Mouse (Mus musculus) megakaryocyte-erythroid progenitor cell, adult 5-6 weeks (primary cell): ENCODE measurements around the gene Prss22. TPM values are rescaled to one million over a fixed set of nuclear protein-coding genes. Genes with fewer than 3 reads are reported as not detected.
"Not testable (repeated sequence)": the region's sequence is repeated elsewhere in the genome, so short reads cannot be mapped to it uniquely, and the experiment has no call there.

Source experiments
- ATAC-seq: replicated peaks from 2 replicates; pipeline ENCODE4 v1.8.0; 2016; ENCODE audit warnings: mild to moderate bottlenecking, inconsistent platforms; ENCODE audit not compliant: severe bottlenecking, poor library complexity, low FRiP score, low TSS enrichment
- total RNA-seq, 2 experiments: library from RNA; stranded (forward) in 1 of 2; stranded (reverse) in 1 of 2; fragments of 200-1000, 215-1000 nt in 1 of 2; fragments of >200 nt in 1 of 2; fragmentation: Nextera tagmentation in 1 of 2; gene quantifications; 2 replicates each; pipeline ENCODE4 v1.2.3; 2014 to 2017

The Prss22 gene
- total RNA-seq, 2 experiments from 2014 or later, result not detected

- ATAC-seq, result peak; percentile 90
Observed at GRCm38 (mm10) chr17:23960084-23960738, 37.7 kb downstream of the Prss22 start.

- no peak for ATAC-seq
Observed at GRCm38 (mm10) chr17:23955174-23955573, 42.7 kb downstream of the Prss22 start, which contains the start of gene Sbpl. TSS of gene Sbpl (minus strand) at chr17:23955274.

- ATAC-seq, result not testable (repeated sequence)
Observed at GRCm38 (mm10) chr17:23950828-23951227, 47.1 kb downstream of the Prss22 start.

GRCm38 (mm10) chr17:23949068-23949467, 48.8 kb downstream of the Prss22 start:
- ATAC-seq, result no peak

GRCm38 (mm10) chr17:23947486-23947885, 50.4 kb downstream of the Prss22 start:
- ATAC-seq, result not testable (repeated sequence)

Other genes with a start within 250 kb of the Prss22 start
- gene Flywch1, start 226.5 kb downstream of the Prss22 start, total RNA-seq (2014; fragmentation: Nextera tagmentation), result 7.6 and 11.7 TPM in 2 replicates
- gene Flywch1, start 226.5 kb downstream of the Prss22 start, total RNA-seq (2017), result 12.5 and 15.4 TPM in 2 replicates
- gene Flywch2, start 212.0 kb downstream of the Prss22 start, total RNA-seq (2014; fragmentation: Nextera tagmentation), result 3.1 and 5.6 TPM in 2 replicates
- not detected in 2 replicates for gene Flywch2, start 212.0 kb downstream of the Prss22 start, total RNA-seq (2017)
- 699 and 735 TPM in 2 replicates for gene Srrm2, start 207.6 kb downstream of the Prss22 start, total RNA-seq (2014; fragmentation: Nextera tagmentation)
- gene Srrm2, start 207.6 kb downstream of the Prss22 start, total RNA-seq (2017), result 134 and 162 TPM in 2 replicates
- gene Elob, start 169.0 kb downstream of the Prss22 start, total RNA-seq (2014; fragmentation: Nextera tagmentation), result 466 and 512 TPM in 2 replicates
- gene Elob, start 169.0 kb downstream of the Prss22 start, total RNA-seq (2017), result 101 and 114 TPM in 2 replicates
- not detected in 2 replicates for gene Prss33, start 162.0 kb downstream of the Prss22 start, total RNA-seq (2014; fragmentation: Nextera tagmentation)
- gene Prss33, start 162.0 kb downstream of the Prss22 start, total RNA-seq (2017), result not detected in 2 replicates
- gene Prss32, start 154.2 kb downstream of the Prss22 start, total RNA-seq (2014; fragmentation: Nextera tagmentation), result not detected in 2 replicates
- not detected in 2 replicates for gene Prss32, start 154.2 kb downstream of the Prss22 start, total RNA-seq (2017)
- not detected in 2 replicates for gene Prss41, start 153.9 kb downstream of the Prss22 start, total RNA-seq (2014; fragmentation: Nextera tagmentation)
- gene Prss41, start 153.9 kb downstream of the Prss22 start, total RNA-seq (2017), result 0.88 TPM in 1 of 2 replicates, not detected in the other
- not detected in 2 replicates for gene Prss21, start 130.0 kb downstream of the Prss22 start, total RNA-seq (2014; fragmentation: Nextera tagmentation)
- gene Prss21, start 130.0 kb downstream of the Prss22 start, total RNA-seq (2017), result not detected in 2 replicates
- not detected in 2 replicates for gene Dcpp1, start 117.2 kb downstream of the Prss22 start, total RNA-seq (2014; fragmentation: Nextera tagmentation)
- not detected in 2 replicates for gene Dcpp1, start 117.2 kb downstream of the Prss22 start, total RNA-seq (2017)
- gene Dcpp2, start 117.2 kb downstream of the Prss22 start, total RNA-seq (2014; fragmentation: Nextera tagmentation), result not detected in 2 replicates
- gene Dcpp2, start 117.2 kb downstream of the Prss22 start, total RNA-seq (2017), result not detected in 2 replicates
- not detected in 2 replicates for gene Dcpp3, start 80.6 kb downstream of the Prss22 start, total RNA-seq (2014; fragmentation: Nextera tagmentation)
- not detected in 2 replicates for gene Dcpp3, start 80.6 kb downstream of the Prss22 start, total RNA-seq (2017)
- gene Sbp, start 56.4 kb downstream of the Prss22 start, total RNA-seq (2014; fragmentation: Nextera tagmentation), result not detected in 2 replicates
- not detected in 2 replicates for gene Sbp, start 56.4 kb downstream of the Prss22 start, total RNA-seq (2017)
- not detected in 2 replicates for gene Sbpl, start 42.8 kb downstream of the Prss22 start, total RNA-seq (2014; fragmentation: Nextera tagmentation)
- not detected in 2 replicates for gene Sbpl, start 42.8 kb downstream of the Prss22 start, total RNA-seq (2017)
- not detected in 2 replicates for gene Prss30, start 17.5 kb downstream of the Prss22 start, total RNA-seq (2014; fragmentation: Nextera tagmentation)
- gene Prss30, start 17.5 kb downstream of the Prss22 start, total RNA-seq (2017), result 1.0 TPM in 1 of 2 replicates, not detected in the other
- gene Prss27, start 40.0 kb upstream of the Prss22 start, total RNA-seq (2014; fragmentation: Nextera tagmentation), result not detected in 2 replicates
- not detected in 2 replicates for gene Prss27, start 40.0 kb upstream of the Prss22 start, total RNA-seq (2017)
- gene Kctd5, start 75.4 kb upstream of the Prss22 start, total RNA-seq (2014; fragmentation: Nextera tagmentation), result 17.1 and 24.2 TPM in 2 replicates
- gene Kctd5, start 75.4 kb upstream of the Prss22 start, total RNA-seq (2017), result 20.9 and 21.9 TPM in 2 replicates
- 47.0 and 48.0 TPM in 2 replicates for gene Pdpk1, start 152.8 kb upstream of the Prss22 start, total RNA-seq (2014; fragmentation: Nextera tagmentation)
- 34.4 and 37.7 TPM in 2 replicates for gene Pdpk1, start 152.8 kb upstream of the Prss22 start, total RNA-seq (2017)
- 50.8 and 51.8 TPM in 2 replicates for gene Amdhd2, start 165.7 kb upstream of the Prss22 start, total RNA-seq (2014; fragmentation: Nextera tagmentation)
- gene Amdhd2, start 165.7 kb upstream of the Prss22 start, total RNA-seq (2017), result 13.1 and 19.8 TPM in 2 replicates
- 222 and 224 TPM in 2 replicates for gene Atp6v0c, start 171.6 kb upstream of the Prss22 start, total RNA-seq (2014; fragmentation: Nextera tagmentation)
- gene Atp6v0c, start 171.6 kb upstream of the Prss22 start, total RNA-seq (2017), result 72.2 and 95.8 TPM in 2 replicates
- gene Tbc1d24, start 207.5 kb upstream of the Prss22 start, total RNA-seq (2014; fragmentation: Nextera tagmentation), result 32.2 and 45.2 TPM in 2 replicates
- gene Tbc1d24, start 207.5 kb upstream of the Prss22 start, total RNA-seq (2017), result 6.0 and 6.6 TPM in 2 replicates
- gene Ntn3, start 211.4 kb upstream of the Prss22 start, total RNA-seq (2014; fragmentation: Nextera tagmentation), result 0.92 TPM in 2 replicates
- 0.19 and 0.38 TPM in 2 replicates for gene Ntn3, start 211.4 kb upstream of the Prss22 start, total RNA-seq (2017)
- 19.8 and 31.0 TPM in 2 replicates for gene Tedc2, start 222.8 kb upstream of the Prss22 start, total RNA-seq (2014; fragmentation: Nextera tagmentation)
- 16.8 and 18.0 TPM in 2 replicates for gene Tedc2, start 222.8 kb upstream of the Prss22 start, total RNA-seq (2017)